ENCODE assay signal across 8 mouse cellular contexts in the genomic region with DNA sequence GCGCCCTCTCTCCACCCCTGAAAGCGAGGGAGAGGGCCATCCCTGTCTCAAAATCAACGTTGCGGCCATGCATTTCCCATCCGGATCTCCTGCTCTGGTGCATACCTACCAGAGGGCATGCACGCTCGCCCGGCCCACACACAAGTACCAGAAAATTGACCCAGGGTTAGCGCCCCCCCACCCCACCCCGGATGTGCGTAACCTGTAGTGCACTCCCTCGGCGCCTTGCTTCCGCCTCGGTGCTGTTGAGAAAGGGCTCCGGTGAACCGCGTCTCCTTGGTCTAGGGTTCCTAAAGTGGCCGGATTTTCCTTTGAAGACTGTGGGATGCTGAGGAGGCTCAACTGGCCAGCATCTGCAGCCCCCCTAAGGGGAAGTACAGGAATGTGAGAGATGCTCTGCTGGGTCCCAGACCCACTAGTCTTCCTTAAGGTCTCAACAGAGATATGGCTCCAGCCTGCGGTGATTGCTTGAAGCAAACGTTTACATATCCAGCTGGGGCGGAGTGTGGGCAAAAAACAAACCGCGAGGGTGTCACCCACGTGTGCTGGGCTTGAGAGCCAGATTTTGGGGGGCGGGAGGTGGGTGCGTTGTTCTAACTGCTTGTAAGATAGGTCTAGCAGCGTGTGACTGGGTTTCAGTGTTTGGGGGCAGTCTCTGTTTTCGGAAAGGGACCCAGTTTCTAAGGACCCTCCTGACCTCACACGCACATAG. TPM values are rescaled to one million over a fixed set of nuclear protein-coding genes. Genes with fewer than 3 reads are reported as not detected.
DNase-seq lines count a peak whose midpoint lies in the region; ATAC-seq and TF ChIP-seq lines count a peak whose summit lies in the region.

Gene Hemk1, minus strand, starts transcription at position 179 of the 712 bp plus-strand sequence.

- H3K36me3 ChIP-seq in C2C12 (ENCODE audit: control insufficient read depth, insufficient read depth) = no peaks in the 10 kb centered on the region
- 0 out of 2 replicates have a peak, but pooled peaks cover 4% of the 10 kb centered on the region for H3K36me3 ChIP-seq in embryonic facial prominence, embryonic 14.5 days (ENCODE audit: control insufficient read depth, insufficient read depth, low read length)
- H3K36me3 ChIP-seq in kidney, embryonic 14.5 days (ENCODE audit: control insufficient read depth, insufficient read depth, low read length) = no peaks in the 10 kb centered on the region
- peaks cover 4% of the 10 kb centered on the region; the same call in 1 of the 2 replicates for H3K36me3 ChIP-seq in limb, embryonic 15.5 days
- H3K36me3 ChIP-seq in midbrain, postnatal 0 days (ENCODE audit: insufficient read depth, low read length) = peaks cover 6% of the 10 kb centered on the region; the same call in 1 of the 2 replicates

- TF ChIP-seq CTCF in C2C12 (IDR thresholded peaks at IDR 0.05; ENCODE audit: control insufficient read depth, insufficient read depth, insufficient read length) = no peak
- TF ChIP-seq CTCF in bone marrow, adult 2 months (IDR thresholded peaks at IDR 0.05; ENCODE audit: control insufficient read depth, insufficient read depth, low read length) = 0 out of 2 replicates have a peak, but pooled peaks have one; percentile 5
- TF ChIP-seq CTCF in midbrain, postnatal 0 days (IDR thresholded peaks at IDR 0.05) = no peak

- H3K9me3 ChIP-seq in embryonic facial prominence, embryonic 14.5 days (ENCODE audit: control insufficient read depth, low read length) = no peaks in the 10 kb centered on the region
- H3K9me3 ChIP-seq in kidney, embryonic 14.5 days (ENCODE audit: control insufficient read depth, low read length) = no peaks in the 10 kb centered on the region
- H3K9me3 ChIP-seq in limb, embryonic 15.5 days = no peaks in the 10 kb centered on the region
- no peaks in the 10 kb centered on the region for H3K9me3 ChIP-seq in midbrain, postnatal 0 days (ENCODE audit: low read length)

- peak; percentile 89 for ATAC-seq in embryonic facial prominence, embryonic 14.5 days (ENCODE audit: low read depth)
- peak; percentile 83 for ATAC-seq in kidney, embryonic 14.5 days (ENCODE audit: low FRiP score, low TSS enrichment)
- peak; percentile 72; the same call in 1 of the 2 replicates for ATAC-seq in limb, embryonic 15.5 days (ENCODE audit: insufficient number of reproducible peaks, low FRiP score, low TSS enrichment, low read depth)
- ATAC-seq in midbrain, postnatal 0 days (ENCODE audit: low FRiP score) = peak; percentile 81

- peak; percentile 90 for DNase-seq in embryonic facial prominence, embryonic 14.5 days (ENCODE audit: low spot score)
- peak; percentile 55 to 66 for DNase-seq in heart, adult 9 months (ENCODE audit: low spot score in 2 of 2)
- peak; percentile 93 for DNase-seq in midbrain, postnatal 0 days (ENCODE audit: low spot score)
- peak; percentile 57 to 76 for DNase-seq in spleen, postnatal 10 days (ENCODE audit: low spot score in 2 of 2)

- no peaks in the 10 kb centered on the region for H3K79me2 ChIP-seq in C2C12 (ENCODE audit: control insufficient read depth, insufficient read depth)

- H3K4me1 ChIP-seq in bone marrow, adult 2 months (ENCODE audit: control insufficient read depth, insufficient read depth, low read length) = no peaks in the 10 kb centered on the region; the same call in 1 of the 2 replicates
- H3K4me1 ChIP-seq in embryonic facial prominence, embryonic 14.5 days (ENCODE audit: control insufficient read depth, insufficient read depth, low read length) = peaks cover 10% of the 10 kb centered on the region; the same call in 1 of the 2 replicates
- H3K4me1 ChIP-seq in kidney, embryonic 14.5 days (ENCODE audit: control insufficient read depth, insufficient read depth, low read length) = peaks cover 16% of the 10 kb centered on the region; the same call in 1 of the 2 replicates
- peaks cover 17% of the 10 kb centered on the region for H3K4me1 ChIP-seq in limb, embryonic 15.5 days
- peaks cover 16% of the 10 kb centered on the region; the same call in 1 of the 2 replicates for H3K4me1 ChIP-seq in midbrain, postnatal 0 days (ENCODE audit: insufficient read depth, low read length)

- peaks cover 19% of the 10 kb centered on the region for H3K27me3 ChIP-seq in C2C12 (ENCODE audit: control insufficient read depth, insufficient read depth, insufficient read length)
- H3K27me3 ChIP-seq in embryonic facial prominence, embryonic 14.5 days (replicated peaks; ENCODE audit: control insufficient read depth, insufficient read depth, low read length) = 0 out of 2 replicates have a peak, but pooled peaks cover 2% of the 10 kb centered on the region
- H3K27me3 ChIP-seq in kidney, embryonic 14.5 days (ENCODE audit: control insufficient read depth, insufficient read depth, low read length) = peaks cover 14% of the 10 kb centered on the region
- peaks cover 6% of the 10 kb centered on the region for H3K27me3 ChIP-seq in limb, embryonic 15.5 days
- no peaks in the 10 kb centered on the region for H3K27me3 ChIP-seq in midbrain, postnatal 0 days (ENCODE audit: insufficient read depth, low read length)

- no peaks in the 10 kb centered on the region for H3K79me3 ChIP-seq in C2C12 (ENCODE audit: low read depth)

- H3K4me2 ChIP-seq in embryonic facial prominence, embryonic 14.5 days (ENCODE audit: low read depth, low read length) = peak within 1 kb of the TSS; percentile 96
- peak within 1 kb of the TSS; percentile 73 for H3K4me2 ChIP-seq in kidney, embryonic 14.5 days (replicated peaks; ENCODE audit: low read depth, low read length)
- peak within 1 kb of the TSS; percentile 65 for H3K4me2 ChIP-seq in limb, embryonic 15.5 days
- peak within 1 kb of the TSS; percentile 84 for H3K4me2 ChIP-seq in midbrain, postnatal 0 days (ENCODE audit: low read depth, low read length, poor library complexity, severe bottlenecking)

- peak within 1 kb of the TSS; percentile 56 for H3K4me3 ChIP-seq in C2C12 (ENCODE audit: insufficient read depth, poor library complexity, severe bottlenecking)
- peak within 1 kb of the TSS; percentile 98 for H3K4me3 ChIP-seq in bone marrow, adult 2 months (replicated peaks; ENCODE audit: control insufficient read depth, low read depth, low read length)
- H3K4me3 ChIP-seq in embryonic facial prominence, embryonic 14.5 days (ENCODE audit: low read depth, low read length) = peak within 1 kb of the TSS; percentile 60
- peak within 1 kb of the TSS; percentile 54 for H3K4me3 ChIP-seq in kidney, embryonic 14.5 days (ENCODE audit: low read length)
- peak within 1 kb of the TSS; percentile 56 for H3K4me3 ChIP-seq in limb, embryonic 15.5 days
- H3K4me3 ChIP-seq in midbrain, postnatal 0 days (ENCODE audit: low read depth, low read length) = peak within 1 kb of the TSS; percentile 48

- H3K9ac ChIP-seq in embryonic facial prominence, embryonic 14.5 days (ENCODE audit: low read depth, low read length) = peak within 1 kb of the TSS; percentile 78
- peak within 1 kb of the TSS; percentile 71 for H3K9ac ChIP-seq in kidney, embryonic 14.5 days (ENCODE audit: low read depth, low read length)
- H3K9ac ChIP-seq in limb, embryonic 15.5 days = peak within 1 kb of the TSS; percentile 73
- H3K9ac ChIP-seq in midbrain, postnatal 0 days (replicated peaks; ENCODE audit: low read length, poor library complexity, severe bottlenecking) = peak within 1 kb of the TSS; percentile 61

- peak; percentile 52; the same call in 1 of the 2 replicates for TF ChIP-seq POLR2A in bone marrow, adult 2 months (IDR thresholded peaks at IDR 0.05; ENCODE audit: borderline replicate concordance, control insufficient read depth, low read depth, low read length)

- WGBS in bone marrow, adult 2 months = 4% methylated on average over 30 of the region's 30 CpGs
- 4% methylated on average over 24 of the region's 30 CpGs for WGBS in embryonic facial prominence, embryonic 14.5 days
- 6% methylated on average over 30 of the region's 30 CpGs for WGBS in kidney, embryonic 14.5 days
- WGBS in limb, embryonic 15.5 days = 3% methylated on average over 30 of the region's 30 CpGs
- WGBS in midbrain, postnatal 0 days = 3% methylated on average over 29 of the region's 30 CpGs

- H3ac ChIP-seq in C2C12 (ENCODE audit: control insufficient read depth, insufficient read length, low read depth) = peak within 1 kb of the TSS; percentile 68

- peak within 1 kb of the TSS; percentile 61 for H3K27ac ChIP-seq in bone marrow, adult 2 months (ENCODE audit: control insufficient read depth, insufficient read depth, low read depth, low read length, poor library complexity)
- H3K27ac ChIP-seq in embryonic facial prominence, embryonic 14.5 days (replicated peaks; ENCODE audit: low read depth, low read length) = peak within 1 kb of the TSS; percentile 29
- H3K27ac ChIP-seq in kidney, embryonic 14.5 days (ENCODE audit: low read depth, low read length) = no peak within 1 kb of the TSS
- H3K27ac ChIP-seq in limb, embryonic 15.5 days = peak within 1 kb of the TSS; percentile 62; the same call in 1 of the 2 replicates
- H3K27ac ChIP-seq in midbrain, postnatal 0 days (ENCODE audit: low read depth, low read length) = peak within 1 kb of the TSS; percentile 57

TF ChIP-seq in C2C12, 6 proteins besides CTCF, POLR2A, EP300 and RAD21:
- no peak for TF ChIP-seq MYOG (IDR thresholded peaks at IDR 0.05; ENCODE audit: control insufficient read depth, extremely low read depth, insufficient read length)
- TF ChIP-seq MYOD1 (IDR thresholded peaks at IDR 0.05; ENCODE audit: control insufficient read depth, insufficient read length, low read depth) = no peak
- no peak for TF ChIP-seq CEBPB (IDR thresholded peaks at IDR 0.05; ENCODE audit: low read depth)
- no peak for TF ChIP-seq USF1 (IDR thresholded peaks at IDR 0.05; ENCODE audit: low read depth)
- no peak for TF ChIP-seq MAX (IDR thresholded peaks at IDR 0.05)
- no peak for TF ChIP-seq FOSL1 (IDR thresholded peaks at IDR 0.05; ENCODE audit: insufficient read depth, low read length, poor library complexity, severe bottlenecking)

RNA-seq across cellular contexts. Expression of gene Hemk1, which starts in this region (rescaled TPM):
- polyA plus RNA-seq in C2C12 (2012; fragmentation: generic; extraction: Trizol) = 14.1 TPM
- polyA plus RNA-seq in bone marrow, adult 2 months (2011; ENCODE audit: insufficient read depth, insufficient read length, low replicate concordance, missing spikeins) = 18.2 and 30.2 TPM in 2 replicates
- polyA plus RNA-seq in embryonic facial prominence, embryonic 14.5 days (2014; fragmentation: Nextera tagmentation; extraction: Ambion mirVana) = 9.8 and 10.8 TPM in 2 replicates
- polyA plus RNA-seq in kidney, embryonic 14.5 days (2014; fragmentation: Nextera tagmentation; extraction: Ambion mirVana) = 9.7 and 11.3 TPM in 2 replicates
- 8.8 and 10.1 TPM in 2 replicates for polyA plus RNA-seq in limb, embryonic 15.5 days (2015; fragmentation: Nextera tagmentation; extraction: Ambion mirVana)
- total RNA-seq in midbrain, postnatal 0 days (2014; rRNA removed) = 15.8 and 21.3 TPM in 2 replicates
- polyA plus RNA-seq in midbrain, postnatal 0 days (2015; fragmentation: Nextera tagmentation; extraction: Ambion mirVana) = 15.9 and 19.4 TPM in 2 replicates

Comparison
In these comparisons a context has a peak if more than half of its experiments do, and no peak if none do; other contexts are left out.
1. H3K4me3 ChIP-seq: peak in every context shown above with its lines; median percentile 98 in bone marrow, adult 2 months; 60 in embryonic facial prominence, embryonic 14.5 days; 56 in C2C12; 56 in limb, embryonic 15.5 days; 54 in kidney, embryonic 14.5 days; 48 in midbrain, postnatal 0 days.